Mouse (Mus musculus): ENCODE measurements around the gene Taf8. TPM values are rescaled to one million over a fixed set of nuclear protein-coding genes. Genes with fewer than 3 reads are reported as not detected.
A peak's percentile ranks its signal among the peaks of the same experiment; 100 is the strongest.

Taf8 gene
- polyA plus RNA-seq, 1 experiment from 2014 or later = 29.6 TPM

DNA sequence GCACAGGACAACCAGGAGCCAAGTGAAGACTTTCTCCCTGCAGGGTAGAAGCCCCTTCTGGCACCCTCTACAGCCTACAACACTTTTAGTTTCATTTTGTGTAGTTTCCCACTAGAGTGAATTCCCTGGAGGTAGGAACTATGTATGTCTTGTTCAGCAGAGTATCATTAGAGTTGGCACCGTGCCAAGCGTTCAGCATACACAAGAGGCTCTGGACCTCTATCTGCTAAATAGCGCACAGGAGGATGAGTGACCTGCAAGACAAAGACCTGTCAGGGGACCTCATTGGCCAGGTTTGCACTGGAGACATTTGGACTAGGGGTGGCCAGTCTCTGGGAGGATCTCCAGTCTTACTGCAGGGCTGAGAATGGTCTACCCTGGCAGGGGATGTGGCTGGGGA lies 16.3 kb downstream of the Taf8 start:
- Histone ChIP-seq H3K4me2 (ENCODE audit: low read depth, low read length, severe bottlenecking) (no peak overlapping the region), H3K4me3 (ENCODE audit: low read depth, low read length) (no peak overlapping the region), H3K27ac (ENCODE audit: low read depth, low read length) (no peak overlapping the region)

GRCm38 (mm10) chr17:47484993-47485392 lies 17.1 kb downstream of the Taf8 start:
- no peak overlapping the region for H3K4me2 ChIP-seq (ENCODE audit: low read depth, low read length, severe bottlenecking)
- H3K27me3 ChIP-seq (ENCODE audit: control insufficient read depth, insufficient read depth, low read length) = no peaks in the 10 kb centered on the region
- peaks cover 3% of the 10 kb centered on the region; the same call in 1 of the 2 replicates for H3K4me1 ChIP-seq (replicated peaks; ENCODE audit: control insufficient read depth, insufficient read depth, low read length)
- ATAC-seq (replicated peaks; ENCODE audit: low FRiP score) (no peak), DNase-seq (ENCODE audit: low spot score) (peak; percentile 50)
- H3K9me3 ChIP-seq (ENCODE audit: control insufficient read depth, low read length) = no peaks in the 10 kb centered on the region
- no peak overlapping the region for H3K27ac ChIP-seq (ENCODE audit: low read depth, low read length)
- H3K9ac ChIP-seq (ENCODE audit: low read length) = no peak overlapping the region
- no peak overlapping the region for H3K4me3 ChIP-seq (ENCODE audit: low read depth, low read length)
- WGBS = 11% methylated on average over 3 of the region's 3 CpGs
- H3K36me3 ChIP-seq (ENCODE audit: control insufficient read depth, insufficient read depth, low read length) = no peaks in the 10 kb centered on the region; the same call in 1 of the 2 replicates

More for the DNA sequence above, 16.3 kb downstream of the Taf8 start:
- Histone ChIP-seq H3K36me3 (ENCODE audit: control insufficient read depth, insufficient read depth, low read length) (no peaks in the 10 kb centered on the region; the same call in 1 of the 2 replicates), H3K9me3 (ENCODE audit: control insufficient read depth, low read length) (no peaks in the 10 kb centered on the region), H3K9ac (ENCODE audit: low read length) (no peak overlapping the region), H3K4me1 (replicated peaks; ENCODE audit: control insufficient read depth, insufficient read depth, low read length) (peaks cover 3% of the 10 kb centered on the region; the same call in 1 of the 2 replicates), H3K27me3 (ENCODE audit: control insufficient read depth, insufficient read depth, low read length) (no peaks in the 10 kb centered on the region)
- DNase-seq (ENCODE audit: low spot score) = peak; percentile 49
- no peak for ATAC-seq (replicated peaks; ENCODE audit: low FRiP score)
- WGBS = 90% methylated on average over 3 of the region's 3 CpGs

- Histone ChIP-seq H3K4me3 (ENCODE audit: low read depth, low read length) (no peak overlapping the region), H3K27me3 (ENCODE audit: control insufficient read depth, insufficient read depth, low read length) (no peaks in the 10 kb centered on the region), H3K36me3 (ENCODE audit: control insufficient read depth, insufficient read depth, low read length) (no peaks in the 10 kb centered on the region), H3K4me2 (ENCODE audit: low read depth, low read length, severe bottlenecking) (no peak overlapping the region), H3K27ac (ENCODE audit: low read depth, low read length) (no peak overlapping the region), H3K9me3 (ENCODE audit: control insufficient read depth, low read length) (no peaks in the 10 kb centered on the region), H3K4me1 (replicated peaks; ENCODE audit: control insufficient read depth, insufficient read depth, low read length) (peaks cover 3% of the 10 kb centered on the region; the same call in 1 of the 2 replicates), H3K9ac (ENCODE audit: low read length) (no peak overlapping the region)
- 0% methylated on average over 1 of the region's 1 CpGs for WGBS
- ATAC-seq (replicated peaks; ENCODE audit: low FRiP score) = peak; percentile 15; the same call in 1 of the 2 replicates
- DNase-seq (ENCODE audit: low spot score) = peak; percentile 57
Observed at GRCm38 (mm10) chr17:47484241-47484921, 17.7 kb downstream of the Taf8 start.

GRCm38 (mm10) chr17:47482401-47482800 lies 19.7 kb downstream of the Taf8 start:
- Histone ChIP-seq H3K4me1 (replicated peaks; ENCODE audit: control insufficient read depth, insufficient read depth, low read length) (peaks cover 3% of the 10 kb centered on the region; the same call in 1 of the 2 replicates), H3K27me3 (ENCODE audit: control insufficient read depth, insufficient read depth, low read length) (no peaks in the 10 kb centered on the region), H3K9ac (ENCODE audit: low read length) (no peak overlapping the region), H3K27ac (ENCODE audit: low read depth, low read length) (no peak overlapping the region), H3K4me2 (ENCODE audit: low read depth, low read length, severe bottlenecking) (no peak overlapping the region), H3K4me3 (ENCODE audit: low read depth, low read length) (no peak overlapping the region), H3K9me3 (ENCODE audit: control insufficient read depth, low read length) (no peaks in the 10 kb centered on the region), H3K36me3 (ENCODE audit: control insufficient read depth, insufficient read depth, low read length) (no peaks in the 10 kb centered on the region)
- DNase-seq (ENCODE audit: low spot score) (peak; percentile 84), ATAC-seq (replicated peaks; ENCODE audit: low FRiP score) (no peak)
- WGBS = 38% methylated on average over 2 of the region's 2 CpGs

- Histone ChIP-seq H3K4me3 (ENCODE audit: low read depth, low read length) (no peak overlapping the region), H3K27ac (ENCODE audit: low read depth, low read length) (no peak overlapping the region), H3K4me2 (ENCODE audit: low read depth, low read length, severe bottlenecking) (no peak overlapping the region), H3K27me3 (ENCODE audit: control insufficient read depth, insufficient read depth, low read length) (no peaks in the 10 kb centered on the region), H3K4me1 (replicated peaks; ENCODE audit: control insufficient read depth, insufficient read depth, low read length) (no peaks in the 10 kb centered on the region; the same call in 1 of the 2 replicates), H3K9me3 (ENCODE audit: control insufficient read depth, low read length) (no peaks in the 10 kb centered on the region), H3K36me3 (ENCODE audit: control insufficient read depth, insufficient read depth, low read length) (no peaks in the 10 kb centered on the region), H3K9ac (ENCODE audit: low read length) (no peak overlapping the region)
- ATAC-seq (replicated peaks; ENCODE audit: low FRiP score) = no peak
- DNase-seq (ENCODE audit: low spot score) = no peak
- 69% methylated on average over 3 of the region's 3 CpGs for WGBS
Observed at GRCm38 (mm10) chr17:47479887-47480286, 22.2 kb downstream of the Taf8 start.

GRCm38 (mm10) chr17:47475714-47476113 lies 26.4 kb downstream of the Taf8 start:
- WGBS = 63% methylated on average over 3 of the region's 3 CpGs
- H3K4me1 ChIP-seq (replicated peaks; ENCODE audit: control insufficient read depth, insufficient read depth, low read length) = no peaks in the 10 kb centered on the region
- H3K36me3 ChIP-seq (ENCODE audit: control insufficient read depth, insufficient read depth, low read length) = no peaks in the 10 kb centered on the region
- H3K4me3 ChIP-seq (ENCODE audit: low read depth, low read length) = no peak overlapping the region
- H3K4me2 ChIP-seq (ENCODE audit: low read depth, low read length, severe bottlenecking) = no peak overlapping the region
- H3K27me3 ChIP-seq (ENCODE audit: control insufficient read depth, insufficient read depth, low read length) = no peaks in the 10 kb centered on the region
- no peak overlapping the region for H3K27ac ChIP-seq (ENCODE audit: low read depth, low read length)
- DNase-seq (ENCODE audit: low spot score) = no peak
- no peaks in the 10 kb centered on the region for H3K9me3 ChIP-seq (ENCODE audit: control insufficient read depth, low read length)
- no peak overlapping the region for H3K9ac ChIP-seq (ENCODE audit: low read length)
- no peak for ATAC-seq (replicated peaks; ENCODE audit: low FRiP score)

- 89% methylated on average over 4 of the region's 4 CpGs for WGBS
- no peaks in the 10 kb centered on the region for H3K9me3 ChIP-seq (ENCODE audit: control insufficient read depth, low read length)
- no peak overlapping the region for H3K9ac ChIP-seq (ENCODE audit: low read length)
- no peak overlapping the region for H3K4me3 ChIP-seq (ENCODE audit: low read depth, low read length)
- ATAC-seq (replicated peaks; ENCODE audit: low FRiP score) (no peak), DNase-seq (ENCODE audit: low spot score) (no peak)
- H3K27ac ChIP-seq (ENCODE audit: low read depth, low read length) = no peak overlapping the region
- H3K36me3 ChIP-seq (ENCODE audit: control insufficient read depth, insufficient read depth, low read length) = no peaks in the 10 kb centered on the region
- no peak overlapping the region for H3K4me2 ChIP-seq (ENCODE audit: low read depth, low read length, severe bottlenecking)
- H3K4me1 ChIP-seq (replicated peaks; ENCODE audit: control insufficient read depth, insufficient read depth, low read length) = no peaks in the 10 kb centered on the region
- H3K27me3 ChIP-seq (ENCODE audit: control insufficient read depth, insufficient read depth, low read length) = no peaks in the 10 kb centered on the region
Observed at GRCm38 (mm10) chr17:47475181-47475580, 26.9 kb downstream of the Taf8 start.

DNA sequence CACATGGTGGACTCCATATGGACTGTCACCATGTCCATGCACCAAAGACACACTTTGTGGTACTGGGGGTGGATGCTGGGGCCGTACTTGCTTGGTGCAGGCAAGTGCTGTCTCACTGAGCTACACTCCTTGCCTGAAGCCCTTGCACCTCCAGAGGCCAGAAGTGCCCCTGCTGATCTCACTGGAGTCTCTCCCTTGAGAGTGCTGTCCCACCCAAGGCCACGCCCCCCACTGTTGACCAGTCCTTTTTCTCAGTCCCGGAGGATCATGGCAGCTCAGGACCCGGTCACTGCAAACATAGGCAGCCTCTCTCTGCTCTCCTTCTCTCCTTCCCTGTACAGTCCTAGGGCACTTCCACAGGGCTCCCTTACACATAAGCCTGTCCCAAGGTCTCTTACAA lies 27.8 kb downstream of the Taf8 start:
- Histone ChIP-seq H3K36me3 (ENCODE audit: control insufficient read depth, insufficient read depth, low read length) (no peaks in the 10 kb centered on the region), H3K9me3 (ENCODE audit: control insufficient read depth, low read length) (no peaks in the 10 kb centered on the region), H3K4me2 (ENCODE audit: low read depth, low read length, severe bottlenecking) (no peak overlapping the region), H3K4me1 (replicated peaks; ENCODE audit: control insufficient read depth, insufficient read depth, low read length) (no peaks in the 10 kb centered on the region), H3K27me3 (ENCODE audit: control insufficient read depth, insufficient read depth, low read length) (no peaks in the 10 kb centered on the region; the same call in none of the 2 replicates), H3K9ac (ENCODE audit: low read length) (no peak overlapping the region), H3K27ac (ENCODE audit: low read depth, low read length) (no peak overlapping the region), H3K4me3 (ENCODE audit: low read depth, low read length) (no peak overlapping the region)
- DNase-seq (ENCODE audit: low spot score) (no peak), ATAC-seq (replicated peaks; ENCODE audit: low FRiP score) (no peak)
- 86% methylated on average over 4 of the region's 4 CpGs for WGBS

DNA sequence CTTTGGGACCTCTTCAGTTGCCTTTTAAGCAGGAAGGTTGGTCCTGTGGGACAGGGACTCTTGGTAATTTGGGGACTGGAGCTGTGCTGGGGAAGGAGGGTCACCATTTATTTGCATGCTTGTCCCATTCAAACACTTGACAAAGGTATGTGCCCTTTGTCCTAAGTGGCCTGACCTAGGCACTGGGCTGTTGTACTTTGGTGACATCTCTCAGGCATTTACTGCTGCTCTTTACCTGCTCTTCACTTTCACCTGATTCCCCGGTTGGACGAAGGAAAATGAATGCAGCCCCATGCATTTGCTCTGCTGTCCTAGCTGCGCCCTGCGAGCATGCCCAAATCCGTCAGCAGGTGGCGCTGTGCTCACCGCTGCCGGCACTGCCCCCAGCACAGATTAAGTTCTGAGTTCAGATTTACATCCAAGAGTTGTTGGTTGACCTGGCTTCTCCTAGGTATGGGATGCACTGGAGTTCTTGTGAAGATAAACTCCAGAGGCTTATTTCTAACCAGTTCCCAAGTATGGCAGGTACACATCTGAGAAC lies 28.6 kb downstream of the Taf8 start:
- no peak for ATAC-seq (replicated peaks; ENCODE audit: low FRiP score)

More for the DNA sequence above, 28.6 kb downstream of the Taf8 start:
- DNase-seq (ENCODE audit: low spot score) = peak; percentile 71
- H3K4me1 ChIP-seq (replicated peaks; ENCODE audit: control insufficient read depth, insufficient read depth, low read length) = no peaks in the 10 kb centered on the region
- WGBS = 14% methylated on average over 8 of the region's 8 CpGs
- H3K4me2 ChIP-seq (ENCODE audit: low read depth, low read length, severe bottlenecking) = no peak overlapping the region
- peaks cover 7% of the 10 kb centered on the region for H3K27me3 ChIP-seq (ENCODE audit: control insufficient read depth, insufficient read depth, low read length)
- H3K27ac ChIP-seq (ENCODE audit: low read depth, low read length) = no peak overlapping the region
- no peak overlapping the region for H3K9ac ChIP-seq (ENCODE audit: low read length)
- no peaks in the 10 kb centered on the region for H3K9me3 ChIP-seq (ENCODE audit: control insufficient read depth, low read length)
- H3K36me3 ChIP-seq (ENCODE audit: control insufficient read depth, insufficient read depth, low read length) = no peaks in the 10 kb centered on the region
- H3K4me3 ChIP-seq (ENCODE audit: low read depth, low read length) = no peak overlapping the region
